Comparison of ENCODE assay signal across 11 mouse cellular contexts in genomic region chr4:65252193-65252592, GRCm38 (mm10).
DNase-seq lines count a peak whose midpoint lies in the region; ATAC-seq and TF ChIP-seq lines count a peak whose summit lies in the region.
"Had no signal": no experiment of that assay in that cellular context is flagged by ENCODE, and none has a peak within 500 bp of the region (broad histone marks: within the 10 kb centered on the region; RNA-seq: fewer than 3 reads in every experiment).

No protein-coding gene starts in this region.

- no peak overlapping the region for H3K4me2 ChIP-seq in liver, embryonic 11.5 days
- H3K4me2 ChIP-seq: lung, embryonic 15.5 days had no signal

- TF ChIP-seq POLR2A in ES-Bruce4 (IDR thresholded peaks at IDR 0.05; ENCODE audit: insufficient read depth, low read length), result no peak

- 0 out of 2 replicates have a peak, but pooled peaks have one; percentile 15 for TF ChIP-seq EP300 in ES-Bruce4 (IDR thresholded peaks at IDR 0.05; ENCODE audit: insufficient read depth, low read depth, low read length)

- H3K9me3 ChIP-seq in ES-Bruce4 (replicated peaks; ENCODE audit: control insufficient read depth, insufficient read depth, low read length, poor library complexity, severe bottlenecking), result no peaks in the 10 kb centered on the region
- H3K9me3 ChIP-seq in hindbrain, embryonic 10.5 days, result no peaks in the 10 kb centered on the region
- H3K9me3 ChIP-seq in midbrain, embryonic 10.5 days (replicated peaks), result no peaks in the 10 kb centered on the region
- H3K9me3 ChIP-seq in liver, embryonic 11.5 days (ENCODE audit: control insufficient read depth, low read length), result no peaks in the 10 kb centered on the region
- H3K9me3 ChIP-seq: lung, embryonic 15.5 days had no signal

- DNase-seq in embryo, embryonic 10 days (ENCODE audit: low spot score), result peak; percentile 75
- peak; percentile 22 for DNase-seq in hindbrain, embryonic 10.5 days (ENCODE audit: low spot score)
- DNase-seq in midbrain, embryonic 10.5 days (ENCODE audit: low spot score), result peak; percentile 37
- DNase-seq in left cerebral cortex, postnatal 25 days (ENCODE audit: low spot score in 2 of 2), result no peak
- DNase-seq in cerebellum, postnatal 36 days, result no peak
- no peak for DNase-seq in liver, embryonic 11.5 days (ENCODE audit: low spot score)
- DNase-seq in adrenal gland, postnatal 4 days (ENCODE audit: low spot score in 2 of 2), result no peak
- DNase-seq: heart, adult 18-20 months; right cerebral cortex, postnatal 4 days had no signal

- no peak overlapping the region for H3K9ac ChIP-seq in ES-Bruce4 (ENCODE audit: low read depth, poor library complexity, severe bottlenecking)
- no peak overlapping the region for H3K9ac ChIP-seq in liver, embryonic 11.5 days (ENCODE audit: low read depth, low read length)
- H3K9ac ChIP-seq: lung, embryonic 15.5 days had no signal

- intact Hi-C loops in left cerebral cortex, postnatal 25 days (cut with DNase I), result no loop called here

- H3K36me3 ChIP-seq in ES-Bruce4 (ENCODE audit: control insufficient read depth, insufficient read depth, low read length, poor library complexity, severe bottlenecking), result no peaks in the 10 kb centered on the region
- no peaks in the 10 kb centered on the region for H3K36me3 ChIP-seq in hindbrain, embryonic 10.5 days
- H3K36me3 ChIP-seq in midbrain, embryonic 10.5 days, result no peaks in the 10 kb centered on the region
- H3K36me3 ChIP-seq in liver, embryonic 11.5 days (ENCODE audit: control insufficient read depth, insufficient read depth, low read length), result no peaks in the 10 kb centered on the region
- H3K36me3 ChIP-seq: lung, embryonic 15.5 days had no signal

- H3K27ac ChIP-seq in ES-Bruce4 (ENCODE audit: insufficient read depth, low read length), result no peak overlapping the region
- H3K27ac ChIP-seq in hindbrain, embryonic 10.5 days, result no peak overlapping the region
- 0 out of 2 replicates have a peak overlapping the region, but pooled peaks have one; percentile 33 for H3K27ac ChIP-seq in midbrain, embryonic 10.5 days (replicated peaks)
- no peak overlapping the region for H3K27ac ChIP-seq in liver, embryonic 11.5 days (ENCODE audit: low read depth, low read length)
- H3K27ac ChIP-seq: lung, embryonic 15.5 days had no signal

- no peak for ATAC-seq in liver, embryonic 11.5 days (replicated peaks; ENCODE audit: low FRiP score)

- peaks cover 11% of the 10 kb centered on the region for H3K27me3 ChIP-seq in ES-Bruce4 (ENCODE audit: control insufficient read depth, insufficient read depth, low read length, poor library complexity, severe bottlenecking)
- peaks cover 55% of the 10 kb centered on the region for H3K27me3 ChIP-seq in hindbrain, embryonic 10.5 days (ENCODE audit: insufficient read depth, poor library complexity, severe bottlenecking)
- peaks cover 88% of the 10 kb centered on the region for H3K27me3 ChIP-seq in midbrain, embryonic 10.5 days (ENCODE audit: low read depth, poor library complexity, severe bottlenecking)
- H3K27me3 ChIP-seq in liver, embryonic 11.5 days (replicated peaks; ENCODE audit: control insufficient read depth, insufficient read depth, low read length), result no peaks in the 10 kb centered on the region
- H3K27me3 ChIP-seq: lung, embryonic 15.5 days had no signal

- H3K4me1 ChIP-seq in ES-Bruce4 (ENCODE audit: control insufficient read depth, insufficient read depth, low read length), result no peaks in the 10 kb centered on the region
- H3K4me1 ChIP-seq in hindbrain, embryonic 10.5 days (replicated peaks), result peaks cover 12% of the 10 kb centered on the region
- H3K4me1 ChIP-seq in midbrain, embryonic 10.5 days, result peaks cover 24% of the 10 kb centered on the region
- no peaks in the 10 kb centered on the region for H3K4me1 ChIP-seq in liver, embryonic 11.5 days (replicated peaks; ENCODE audit: control insufficient read depth, insufficient read depth, low read length)
- H3K4me1 ChIP-seq: lung, embryonic 15.5 days had no signal

- no peak overlapping the region for H3K4me3 ChIP-seq in ES-Bruce4 (ENCODE audit: low read depth, low read length)
- H3K4me3 ChIP-seq in hindbrain, embryonic 10.5 days, result no peak overlapping the region
- no peak overlapping the region for H3K4me3 ChIP-seq in midbrain, embryonic 10.5 days
- no peak overlapping the region for H3K4me3 ChIP-seq in liver, embryonic 11.5 days (ENCODE audit: low read depth, low read length)
- H3K4me3 ChIP-seq: lung, embryonic 15.5 days had no signal

- no peak for TF ChIP-seq CTCF in ES-Bruce4 (IDR thresholded peaks at IDR 0.05; ENCODE audit: low read depth, low read length)

- 4% methylated on average over 8 of the region's 8 CpGs for WGBS in hindbrain, embryonic 10.5 days
- WGBS in midbrain, embryonic 10.5 days, result 3% methylated on average over 8 of the region's 8 CpGs
- WGBS in liver, embryonic 11.5 days, result 17% methylated on average over 8 of the region's 8 CpGs

Comparison
In these comparisons a context has a peak if more than half of its experiments do, and no peak if none do; other contexts are left out.
1. DNase-seq: peak in embryo, embryonic 10 days (single experiment), hindbrain, embryonic 10.5 days (single experiment) and midbrain, embryonic 10.5 days (single experiment); none in left cerebral cortex, postnatal 25 days (0 of 2), cerebellum, postnatal 36 days (0 of 2), liver, embryonic 11.5 days (single experiment) and adrenal gland, postnatal 4 days (0 of 2).